Mouse (Mus musculus) stomach, postnatal 0 days (tissue): ENCODE measurements around the gene Ncam1.

ENCODE experiments used
- CTCF ChIP-seq: IDR thresholded peaks from 2 replicates; pipeline ENCODE4 v1.5.1; 2016; ENCODE audit warnings: antibody characterized with exemption, low read depth, mild to moderate bottlenecking, moderate library complexity
- EP300 ChIP-seq: optimal IDR thresholded peaks from 2 replicates; pipeline ENCODE3; 2016; ENCODE audit warnings: antibody characterized with exemption

DNA sequence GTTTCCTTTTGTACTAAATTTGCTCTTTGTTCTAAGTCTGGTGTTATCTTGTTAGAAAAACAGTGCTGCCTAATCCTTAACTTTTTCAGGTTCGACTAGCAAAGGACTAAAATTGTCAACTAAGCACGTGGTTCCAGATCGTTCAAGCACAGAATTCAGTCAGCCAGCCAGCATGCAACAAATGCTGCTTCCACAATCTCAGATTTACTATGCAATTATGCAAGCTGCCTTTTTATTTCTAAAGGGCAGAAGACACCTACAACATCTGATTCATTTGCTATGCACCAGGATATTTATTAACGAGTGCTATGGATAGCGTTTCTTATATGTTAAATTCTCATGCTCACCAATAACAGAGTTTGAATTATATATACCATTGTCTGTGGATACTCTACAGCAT, 2.8 kb downstream of the Ncam1 start:
- no peak for TF ChIP-seq CTCF
- no peak for TF ChIP-seq EP300
